Mouse (Mus musculus) mouse embryonic stem cell (cell line): ENCODE measurements around the gene Tuba1c.
"Not testable (repeated sequence)": the region's sequence is repeated elsewhere in the genome, so short reads cannot be mapped to it uniquely, and the experiment has no call there.

Experiments used
- in situ Hi-C, 2 experiments: fragments of 300-500 bp; cut with MboI; formaldehyde crosslinking; loops; 1 replicate in 1 of 2; 3 replicates in 1 of 2; pipeline ENCODE4 v1.14.3; 2019 to 2020; ENCODE audit warnings: low sequenced_read_pairs in 2 of 2, low pct_unique_long_range_greater_than_20kb in 1 of 2, mixed read lengths in 1 of 2; ENCODE audit not compliant: unreplicated experiment in 1 of 2

Gene Tuba1c

DNA sequence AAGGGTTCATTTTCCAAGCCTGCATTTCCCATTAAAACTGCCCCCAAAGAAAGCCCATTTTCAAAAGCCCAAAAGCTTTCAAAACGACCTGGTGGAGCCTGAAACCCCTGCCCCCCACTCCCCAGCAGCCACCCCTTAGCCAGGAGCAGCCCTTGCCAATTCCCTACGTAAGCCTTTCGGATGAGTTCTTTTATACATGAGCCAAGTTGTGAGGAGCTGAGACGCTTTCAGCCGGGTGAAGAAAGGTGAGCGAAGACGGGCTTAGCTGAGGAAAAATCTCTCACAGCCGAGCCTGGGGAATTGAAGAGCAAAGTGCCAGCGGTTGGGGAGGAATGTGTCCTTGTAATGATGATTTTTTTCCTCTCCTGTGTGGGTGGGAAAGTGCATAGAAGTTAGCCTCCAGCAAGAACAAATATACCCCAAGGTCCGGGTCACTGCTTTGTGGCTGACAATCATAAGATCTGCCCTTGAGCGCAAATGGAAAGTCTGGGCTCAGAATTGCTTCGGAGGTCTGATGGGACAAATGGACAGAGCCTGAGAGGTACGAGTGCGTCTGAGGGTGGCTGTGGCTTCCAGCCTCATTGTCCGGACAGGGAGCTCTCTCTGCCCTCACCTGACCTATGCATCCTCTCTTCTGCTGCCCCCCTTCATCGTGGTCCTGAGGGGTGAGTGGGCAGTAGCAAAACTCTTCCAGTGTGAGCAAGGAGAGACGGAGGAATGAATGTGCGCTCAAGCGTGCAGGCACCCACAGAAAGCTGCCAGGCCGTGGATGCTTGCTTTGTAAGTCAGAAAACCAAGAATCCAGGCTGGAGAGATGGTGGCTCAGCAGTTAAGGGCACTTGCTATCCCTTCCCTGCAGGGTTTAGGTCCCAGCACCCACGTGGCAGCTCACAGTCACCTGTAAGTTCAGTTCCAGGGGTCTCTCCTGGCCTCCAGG lies 11.5 kb downstream of the Tuba1c start:
- in situ Hi-C loops = no loop called here

DNA sequence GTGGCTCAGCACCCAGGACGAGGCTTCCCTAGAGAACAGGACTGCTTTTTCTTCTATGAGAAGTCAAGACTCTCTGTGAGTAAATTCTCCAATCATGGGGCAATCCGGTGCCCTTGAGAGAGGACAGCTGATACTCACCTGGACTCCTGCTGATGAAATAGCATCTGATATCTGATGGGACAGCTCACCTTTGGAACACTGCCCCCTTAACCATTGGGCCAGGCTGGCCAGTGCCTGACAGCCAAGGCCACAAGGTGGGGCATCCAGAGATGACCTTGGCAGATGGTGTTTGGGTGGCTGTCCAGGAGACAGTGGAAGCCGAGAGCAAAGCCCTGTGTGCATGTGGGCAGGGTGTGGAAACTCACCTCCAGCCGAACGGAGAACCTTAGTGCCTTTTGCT lies 12.6 kb downstream of the Tuba1c start:
- in situ Hi-C loops = no loop called here

DNA sequence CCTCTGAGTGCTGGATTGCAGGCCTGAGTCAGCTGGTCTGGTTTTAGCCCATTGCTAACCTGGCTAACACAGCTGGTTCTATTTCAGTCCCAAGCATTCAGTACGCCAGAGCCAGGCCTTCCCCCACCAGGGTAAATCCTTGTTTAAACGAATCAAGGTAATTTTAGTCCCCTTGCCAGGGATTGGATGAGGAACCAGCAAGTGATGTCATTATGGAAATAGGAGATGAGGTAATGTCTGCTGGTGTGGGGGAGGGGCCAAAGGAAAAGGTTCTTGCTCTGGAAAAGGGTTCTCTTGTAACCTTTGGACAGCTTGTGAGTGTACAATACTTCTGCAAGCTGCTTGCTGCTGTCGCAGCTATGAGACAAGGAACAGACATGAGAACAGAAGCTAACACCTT lies 15.2 kb downstream of the Tuba1c start:
- in situ Hi-C loops = no loop called here

DNA sequence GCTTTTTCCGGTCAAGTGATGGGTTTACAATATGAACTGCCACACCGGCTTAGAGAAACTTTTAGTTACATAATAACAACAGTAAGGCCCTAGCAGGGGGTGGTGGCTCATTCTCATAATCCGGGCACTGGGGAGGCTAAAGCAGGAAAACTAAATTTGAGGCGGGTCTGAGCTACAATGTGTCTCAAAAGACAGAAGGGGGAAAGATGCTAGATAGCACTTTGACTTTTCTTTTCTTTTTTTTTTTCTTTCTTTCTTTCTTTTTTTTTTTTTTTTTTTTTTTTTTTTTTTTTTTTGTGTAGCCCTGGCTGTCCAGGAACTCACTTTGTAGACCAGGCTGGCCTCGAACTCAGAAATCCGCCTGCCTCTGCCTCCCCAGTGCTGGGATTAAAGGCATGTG lies 16.0 kb downstream of the Tuba1c start:
- in situ Hi-C loops = not testable (repeated sequence)

DNA sequence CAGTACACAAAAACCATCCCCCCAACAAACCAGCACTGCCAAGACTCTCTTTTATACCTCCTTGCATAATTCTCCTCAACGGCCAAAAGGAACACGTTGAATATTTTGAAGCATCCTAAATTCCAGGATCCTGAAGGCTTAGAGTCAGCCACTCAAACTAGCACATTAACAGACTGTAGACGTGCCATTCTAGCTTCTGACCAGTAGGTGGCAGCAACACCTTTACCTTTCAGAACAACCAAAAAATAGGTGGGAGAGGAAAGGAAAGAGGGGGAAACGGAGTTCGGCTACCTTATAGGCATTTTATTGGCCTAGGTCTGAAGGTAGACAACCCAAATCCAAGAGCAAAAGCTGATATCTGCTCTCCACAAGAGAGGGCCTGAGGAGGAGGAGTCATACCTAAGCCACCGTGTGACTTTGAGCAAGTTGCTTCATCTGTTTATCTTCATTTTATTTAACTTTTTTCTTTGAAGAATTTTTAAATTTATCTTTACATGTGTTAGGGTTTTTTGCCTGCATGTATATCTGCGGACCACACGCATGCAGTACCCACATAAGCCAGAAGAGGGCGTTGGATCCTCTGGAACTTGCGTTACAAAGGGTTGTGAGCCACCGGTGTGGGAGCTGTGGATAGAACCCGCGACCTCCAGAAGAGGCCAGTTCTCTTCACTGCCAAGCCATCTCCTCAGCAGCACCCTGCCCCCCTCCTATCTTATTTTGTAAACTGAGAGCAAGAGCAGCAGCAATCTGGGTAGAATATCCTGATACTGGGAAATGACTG lies 20.0 kb downstream of the Tuba1c start:
- in situ Hi-C loops = no loop called here

DNA sequence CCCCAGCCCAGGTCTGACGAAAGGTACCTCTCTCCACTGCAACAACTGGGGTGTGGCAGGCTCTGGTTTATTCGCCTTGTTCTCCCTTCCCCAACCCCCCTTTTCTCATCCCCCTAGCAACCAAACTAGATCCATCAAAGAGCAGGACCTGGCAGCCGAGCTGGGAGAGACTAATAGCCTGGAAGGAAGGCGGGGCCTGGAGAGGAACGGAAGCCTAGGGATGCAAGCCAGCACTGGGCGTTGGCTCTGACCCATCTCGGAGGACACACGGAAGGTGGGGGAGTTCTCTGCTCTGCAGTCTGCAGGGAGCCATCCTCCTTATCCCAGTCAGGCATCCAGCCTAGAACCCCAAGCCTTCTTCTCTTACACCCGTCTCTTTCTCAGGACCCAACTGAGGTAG lies 23.7 kb downstream of the Tuba1c start:
- in situ Hi-C loops = no loop called here

DNA sequence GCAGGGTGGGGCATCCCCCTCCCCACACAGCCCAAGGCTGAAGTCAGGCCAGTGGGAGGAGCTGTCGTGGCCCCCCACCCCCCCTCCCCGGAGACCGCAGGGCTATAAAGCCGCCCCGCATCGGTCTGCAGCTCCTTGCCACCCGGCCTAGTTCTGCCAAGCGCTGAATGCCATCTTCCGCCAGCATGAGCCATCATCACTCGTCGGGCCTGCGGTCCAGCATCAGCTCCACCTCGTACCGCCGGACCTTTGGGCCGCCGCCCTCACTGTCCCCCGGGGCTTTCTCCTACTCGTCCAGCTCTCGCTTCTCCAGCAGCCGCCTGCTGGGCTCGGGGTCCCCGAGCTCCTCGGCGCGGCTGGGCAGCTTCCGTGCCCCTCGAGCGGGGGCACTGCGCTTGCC lies 25.3 kb downstream of the Tuba1c start, which contains the start of gene Prph:
TSS of gene Prph (plus strand) at position 135 of the 400 bp plus-strand sequence.
- in situ Hi-C loops = no loop called here

DNA sequence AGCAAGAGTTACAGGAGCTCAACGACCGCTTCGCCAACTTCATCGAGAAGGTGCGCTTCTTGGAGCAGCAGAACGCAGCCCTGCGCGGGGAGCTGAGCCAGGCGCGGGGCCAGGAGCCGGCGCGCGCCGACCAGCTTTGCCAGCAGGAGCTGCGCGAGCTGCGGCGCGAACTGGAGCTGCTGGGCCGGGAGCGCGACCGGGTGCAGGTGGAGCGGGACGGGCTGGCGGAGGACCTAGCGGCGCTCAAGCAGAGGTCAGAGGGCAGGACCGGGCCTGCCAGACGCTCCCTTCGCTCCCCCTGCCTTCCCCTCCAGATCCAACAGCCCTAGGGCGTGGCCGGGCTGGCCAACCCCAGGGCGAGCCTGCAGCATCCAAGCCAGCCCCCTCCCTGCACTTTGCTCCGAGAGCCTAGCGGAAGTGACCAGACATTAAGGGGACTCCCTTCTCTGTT lies 25.8 kb downstream of the Tuba1c start:
- in situ Hi-C loops = no loop called here

DNA sequence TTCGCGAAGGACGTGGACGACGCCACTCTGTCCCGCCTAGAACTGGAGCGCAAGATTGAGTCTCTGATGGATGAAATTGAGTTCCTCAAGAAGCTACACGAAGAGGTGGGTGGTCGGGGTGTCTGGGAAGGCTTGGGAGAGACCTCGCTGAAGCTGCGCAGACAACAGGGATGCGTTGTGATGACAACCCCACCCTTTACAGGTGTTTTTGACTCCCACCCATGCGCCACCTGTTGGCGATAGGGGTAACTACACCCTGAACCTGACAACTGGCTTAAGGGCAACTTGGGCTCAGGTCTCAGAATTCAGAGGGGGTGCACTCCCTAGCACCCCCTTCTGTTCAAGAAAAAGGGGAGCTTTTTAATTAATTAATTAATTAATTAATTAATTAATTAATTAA lies 26.6 kb downstream of the Tuba1c start:
- in situ Hi-C loops = no loop called here

DNA sequence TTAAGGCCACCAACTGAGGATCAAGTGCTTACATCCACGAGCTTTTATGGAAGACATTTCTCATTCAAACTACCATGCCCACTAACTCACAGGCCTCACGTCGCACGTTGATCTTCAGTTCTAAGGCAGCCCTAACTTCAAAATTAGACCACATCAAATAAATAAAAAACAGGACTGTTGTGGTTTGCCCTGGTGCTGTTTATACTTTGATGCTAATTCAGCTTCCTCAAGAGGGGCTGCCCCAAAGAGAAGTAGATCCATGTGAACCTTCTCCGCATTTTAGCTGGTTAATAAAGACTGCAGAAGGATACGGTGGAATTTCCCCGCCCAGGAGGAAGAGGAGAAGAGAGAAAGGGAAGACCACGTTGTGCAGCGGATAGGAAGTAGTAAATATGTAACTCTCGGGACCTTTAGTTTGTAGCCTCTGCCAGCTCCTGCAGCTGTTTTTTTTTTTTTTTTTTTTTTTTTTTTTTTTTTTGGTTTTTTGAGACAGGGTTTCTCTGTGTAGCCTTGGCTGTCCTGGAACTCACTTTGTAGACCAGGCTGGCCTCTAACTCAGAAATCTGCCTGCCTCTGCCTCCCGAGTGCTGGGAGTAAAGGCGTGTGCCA lies 36.0 kb downstream of the Tuba1c start:
- in situ Hi-C loops = no loop called here

DNA sequence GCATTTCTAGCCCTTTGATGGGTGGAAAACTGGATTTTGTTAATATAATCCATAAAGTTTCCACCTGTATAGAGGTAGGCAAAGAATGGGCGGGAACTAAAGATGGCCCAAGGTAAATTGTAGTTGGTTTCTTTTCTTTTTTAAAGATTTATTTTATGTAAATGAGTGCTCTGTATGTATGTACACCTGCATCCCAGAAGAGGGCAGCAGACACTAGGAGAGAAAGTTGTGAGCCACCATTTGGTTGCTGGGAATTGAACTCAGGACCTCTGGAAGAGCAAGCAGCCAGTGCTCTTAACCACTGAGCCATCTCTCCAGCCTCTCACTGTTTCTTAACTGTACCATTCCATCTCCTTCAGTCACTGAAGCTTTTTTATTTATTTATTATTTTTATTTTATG lies 42.3 kb downstream of the Tuba1c start:
- in situ Hi-C loops = no loop called here

DNA sequence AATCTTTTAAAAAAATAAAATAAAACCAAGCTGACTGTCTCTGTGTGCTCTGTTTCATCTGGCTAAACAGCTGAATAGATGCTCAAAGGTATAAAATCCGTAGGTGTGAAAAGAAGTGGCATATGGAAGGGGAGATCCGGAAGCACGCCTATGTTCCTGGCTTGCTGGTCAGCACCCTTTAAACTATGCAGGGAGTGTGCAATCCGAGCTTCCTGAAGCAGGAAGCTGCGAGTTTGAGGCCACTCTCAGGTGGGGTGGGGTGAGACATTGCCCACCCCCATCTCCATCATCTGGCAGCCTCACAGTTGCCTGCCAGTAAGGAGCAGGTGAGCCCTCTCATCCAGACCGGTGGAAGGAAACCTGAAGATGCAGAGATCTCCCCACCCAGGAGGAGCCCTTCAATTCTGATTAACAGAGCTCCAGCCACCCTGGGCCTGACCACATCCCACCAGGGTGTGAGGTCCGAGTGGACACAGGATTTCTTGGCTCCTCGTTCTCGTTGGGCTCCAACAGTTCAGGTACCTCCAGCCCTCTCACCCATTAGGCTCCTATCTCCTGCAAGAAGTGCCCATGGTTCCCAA lies 44.4 kb downstream of the Tuba1c start, which contains the start of gene Troap:
TSS of gene Troap (plus strand) at position 557 of the 581 bp plus-strand sequence.
- in situ Hi-C loops = no loop called here

DNA sequence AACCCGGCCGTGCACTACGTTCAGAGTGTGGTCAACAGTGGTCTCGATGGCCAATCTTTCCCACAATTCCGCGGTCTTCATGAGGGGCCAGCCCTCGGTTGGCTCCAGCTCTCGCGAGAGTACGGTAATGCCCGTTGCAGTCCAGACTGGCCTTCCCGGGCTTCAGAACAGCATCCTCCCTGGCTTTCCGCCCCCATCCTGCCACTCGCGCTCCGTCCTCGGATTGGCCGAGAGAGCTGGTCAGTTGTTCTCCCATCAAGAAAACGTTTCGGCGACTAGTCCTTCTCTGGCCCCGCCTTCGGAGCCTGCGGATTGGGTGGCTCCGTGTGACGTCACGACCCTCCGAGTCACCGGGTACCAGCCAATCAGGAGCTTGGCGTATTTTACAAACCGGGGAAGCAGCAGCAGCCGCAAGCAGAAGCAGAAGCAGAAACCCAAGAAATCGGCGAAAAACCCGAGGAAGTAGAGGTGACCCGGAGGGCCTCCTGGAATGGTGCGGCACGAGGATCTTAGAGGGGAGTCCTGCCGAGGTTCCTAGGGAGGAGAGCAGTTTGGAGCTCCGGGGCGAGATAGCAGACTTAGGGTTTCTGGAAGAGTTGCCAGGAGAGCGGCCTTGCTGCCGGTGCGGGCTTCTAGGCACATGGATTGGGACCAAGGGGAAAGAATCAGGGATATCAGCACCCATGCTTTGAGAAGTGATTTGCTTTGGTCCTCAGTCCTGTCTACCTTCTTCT lies 45.1 kb downstream of the Tuba1c start:
- in situ Hi-C loops = no loop called here

DNA sequence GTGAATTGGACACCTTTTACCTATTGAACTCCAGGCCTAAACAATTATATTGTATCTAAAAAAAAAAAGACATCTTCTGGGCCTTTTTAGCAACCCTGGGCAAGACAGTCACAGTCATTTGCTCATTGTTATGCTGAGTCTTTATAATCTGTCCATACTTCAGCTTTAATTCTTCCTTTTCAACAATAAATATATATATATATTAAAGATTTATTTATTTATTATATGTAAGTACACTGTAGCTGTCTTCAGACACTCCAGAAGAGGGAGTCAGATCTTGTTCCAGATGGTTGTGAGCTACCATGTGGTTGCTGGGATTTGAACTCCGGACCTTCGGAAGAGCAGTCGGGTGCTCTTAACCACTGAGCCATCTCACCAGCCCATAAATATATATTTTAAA lies 46.3 kb downstream of the Tuba1c start:
- in situ Hi-C loops = not testable (repeated sequence)

DNA sequence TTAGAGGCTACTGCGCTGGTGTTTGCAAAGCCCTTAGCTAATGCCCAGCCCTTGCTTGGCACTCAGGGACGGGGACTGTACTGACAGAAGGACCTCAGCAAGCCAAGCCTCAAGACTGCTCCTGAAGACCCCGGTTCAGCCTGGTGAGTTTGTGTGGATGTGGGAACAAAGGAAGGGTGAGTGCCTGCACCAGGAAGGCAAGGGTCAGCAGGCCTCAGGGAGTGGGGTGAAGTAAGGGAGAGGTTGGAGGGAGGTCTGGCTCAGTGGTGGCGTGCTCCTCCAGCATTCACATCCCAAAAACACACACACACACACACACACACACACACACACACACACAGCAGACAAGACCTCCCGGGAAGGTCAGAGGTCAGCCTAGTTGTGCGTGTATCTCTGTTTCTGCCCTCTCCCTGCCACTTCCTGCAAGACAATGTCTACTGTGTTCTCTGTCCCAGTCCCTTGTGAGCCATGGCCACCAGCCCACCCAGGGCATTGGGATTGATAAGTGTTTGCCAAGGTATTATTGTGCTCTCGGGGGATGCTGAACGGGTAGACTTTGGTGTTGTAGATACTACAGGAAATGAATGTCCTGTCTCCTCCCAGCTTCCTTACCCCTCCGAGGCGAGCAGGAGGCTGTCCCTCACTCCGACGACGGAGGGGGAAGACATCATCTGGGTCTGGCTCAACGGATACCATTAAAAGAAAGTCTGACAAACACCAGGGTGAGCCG lies 48.7 kb downstream of the Tuba1c start:
- in situ Hi-C loops = no loop called here

DNA sequence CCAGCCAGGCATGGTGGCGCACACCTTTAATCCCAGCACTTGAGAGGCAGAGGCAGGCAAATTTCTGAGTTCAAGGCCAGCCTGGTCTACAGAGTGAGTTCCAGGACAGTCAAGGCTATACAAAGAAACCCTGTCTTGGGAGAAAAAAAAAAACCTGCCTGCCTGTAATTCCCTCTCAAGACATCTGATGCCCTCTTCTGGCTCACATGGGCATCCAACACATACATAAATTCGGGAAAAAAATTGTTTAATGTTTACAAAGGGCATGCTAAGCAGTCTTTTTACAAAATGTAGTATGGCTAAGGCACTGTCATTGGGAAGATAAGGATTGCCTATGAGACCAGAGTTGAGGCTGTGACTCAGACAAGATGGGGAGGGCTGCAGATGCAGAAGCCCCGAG lies 50.1 kb downstream of the Tuba1c start:
- in situ Hi-C loops = no loop called here

DNA sequence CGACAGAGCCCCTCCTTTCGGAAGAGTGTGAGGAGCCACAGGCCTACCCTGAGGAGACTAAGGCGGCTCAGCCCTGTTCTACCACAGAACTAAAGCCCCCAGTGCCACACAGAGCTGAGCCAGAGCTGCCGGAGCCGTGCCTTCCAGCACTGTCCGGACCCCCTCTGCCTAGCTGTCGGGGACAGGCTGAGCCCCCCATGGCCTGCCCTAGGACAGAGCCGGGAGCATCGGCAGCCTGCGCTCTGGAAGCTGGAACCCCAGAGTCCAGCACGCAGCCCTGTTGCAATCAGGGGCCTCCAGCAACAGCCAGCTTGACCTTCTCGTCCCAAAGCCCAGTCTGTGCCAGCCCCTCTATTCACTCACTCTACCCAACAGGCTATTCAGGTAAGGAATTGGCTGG lies 52.6 kb downstream of the Tuba1c start:
- in situ Hi-C loops = no loop called here

DNA sequence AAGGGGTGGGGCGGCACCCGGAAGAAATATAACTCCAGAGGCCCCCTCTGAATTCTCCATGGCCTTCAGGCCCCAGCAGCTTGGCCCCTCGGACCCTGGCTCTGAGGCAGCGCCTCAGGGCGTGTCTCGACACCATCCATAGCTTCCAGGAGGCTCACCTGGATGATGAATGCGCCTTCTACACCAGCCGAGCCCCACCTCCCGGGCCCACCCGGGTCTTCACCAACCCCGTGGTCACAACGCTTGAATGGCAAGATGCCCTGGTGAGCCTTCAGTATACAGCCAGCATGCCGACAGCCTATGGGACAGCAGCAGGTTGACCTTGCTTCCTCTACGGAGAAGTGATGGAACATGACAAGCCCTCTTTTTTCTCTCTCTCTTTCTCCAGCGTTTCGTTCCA lies 53.1 kb downstream of the Tuba1c start:
- in situ Hi-C loops = no loop called here
